Mouse (Mus musculus): Measurements from ENCODE around the gene Usp47.

DNA sequence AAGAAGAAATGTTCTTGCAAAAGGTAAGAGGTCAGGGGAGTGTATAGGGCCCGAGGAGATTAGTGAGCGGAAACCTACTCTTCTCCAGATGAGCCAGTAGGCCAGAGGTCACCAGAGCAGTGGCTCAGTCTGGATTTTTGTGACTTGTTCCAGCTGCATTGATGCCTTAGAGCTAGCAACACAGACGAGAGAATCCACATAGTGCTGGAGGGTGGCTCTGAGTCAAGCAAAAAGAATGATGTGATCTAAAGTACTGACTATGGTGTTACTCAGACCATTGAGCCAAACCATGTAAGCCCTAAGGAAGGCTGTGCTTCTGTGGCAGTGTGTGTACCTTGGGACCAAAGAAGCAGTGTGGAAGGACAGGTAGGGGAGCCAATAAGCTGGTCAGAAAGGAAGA is 36.4 kb upstream of the Usp47 start:
- TF ChIP-seq CTCF (conservative IDR thresholded peaks at IDR 0.05; ENCODE audit: insufficient read depth, insufficient read length, low read depth, low read length) = no peak
- TF ChIP-seq POLR2A (IDR thresholded peaks at IDR 0.05; ENCODE audit: low read depth, low read length) = no peak
